Mouse (Mus musculus): ENCODE data around the gene Fibp. TPM values are rescaled to one million over a fixed set of nuclear protein-coding genes. Genes with fewer than 3 reads are reported as not detected.

Gene Fibp
- polyA plus RNA-seq, 1 experiment from 2014 or later: 92.2 TPM

GRCm38 (mm10) chr19:5459019-5459418 is 1.4 kb upstream of the Fibp start:
- no peaks in the 10 kb centered on the region for H3K27me3 ChIP-seq
- no peak for ATAC-seq
- in situ Hi-C loops (cut with MboI; ENCODE audit: low pct_unique_long_range_greater_than_20kb): no loop called here
- DNase-seq (ENCODE audit: low read depth, low spot score): no peak
- CTCF ChIA-PET: interaction anchor here (1.4 to 11.3 kb wide), 3 partner anchors 14 to 27 kb away, joined by 5 to 143 read pairs (median 62); partner anchors contain the start of genes Cfl1 and Mus81
- TF ChIP-seq CTCF (IDR thresholded peaks at IDR 0.05): no peak
- POLR2A ChIA-PET: interaction anchor here (0.7 to 4.1 kb wide), 6 partner anchors 12 to 29 kb away, joined by 3 to 30 read pairs (median 11); partner anchors contain the start of genes Efemp2 and Mus81

DNA sequence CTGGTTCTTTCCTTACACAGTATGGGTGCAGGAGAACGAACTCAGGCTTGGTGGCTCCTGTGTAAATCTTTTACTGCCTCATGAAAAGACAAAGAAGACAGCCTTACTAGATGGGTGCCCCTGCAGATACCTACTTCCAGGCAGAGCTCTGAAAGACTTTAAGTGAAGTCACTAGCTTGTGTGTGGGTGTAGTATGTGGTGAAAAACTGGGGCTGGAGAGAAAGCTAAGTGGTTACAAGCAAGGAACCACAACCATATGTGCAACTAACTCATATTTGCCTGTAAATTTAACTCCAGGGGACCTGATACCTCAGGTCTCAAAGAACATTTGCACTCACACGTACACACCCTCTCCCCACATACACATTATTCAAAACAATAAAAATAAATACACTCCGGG is 519 bp upstream of the Fibp start:
- in situ Hi-C loops (cut with MboI; ENCODE audit: low pct_unique_long_range_greater_than_20kb): no loop called here
- CTCF ChIA-PET: interaction anchor here (0.9 to 11.3 kb wide), 4 partner anchors 15 to 36 kb away, joined by 3 to 143 read pairs (median 32); partner anchors contain the start of genes Cfl1, Drap1 and Mus81
- no peak for TF ChIP-seq CTCF (IDR thresholded peaks at IDR 0.05)

GRCm38 (mm10) chr19:5461411-5461810 is 996 bp downstream of the Fibp start:
- DNase-seq (ENCODE audit: low read depth, low spot score) (no peak), ATAC-seq (no peak)
- POLR2A ChIA-PET: interaction anchor here (0.5 to 4.1 kb wide), 7 partner anchors 14 to 1904 kb away, joined by 3 to 29 read pairs (median 3); partner anchors contain the start of genes Efemp2 and Mus81
- CTCF ChIA-PET: interaction anchor here (6.6 to 11.3 kb wide), 2 partner anchors 24 to 29 kb away, joined by 62 to 143 read pairs; partner anchors contain the start of genes Cfl1 and Mus81
- H3K27me3 ChIP-seq: no peaks in the 10 kb centered on the region
- in situ Hi-C loops (cut with MboI; ENCODE audit: low pct_unique_long_range_greater_than_20kb): no loop called here
- no peak for TF ChIP-seq CTCF (IDR thresholded peaks at IDR 0.05)

More for the DNA sequence above, 519 bp upstream of the Fibp start:
- ATAC-seq (no peak), DNase-seq (ENCODE audit: low read depth, low spot score) (no peak)
- POLR2A ChIA-PET: interaction anchor here (0.7 to 4.1 kb wide), 6 partner anchors 11 to 28 kb away, joined by 3 to 29 read pairs (median 10); partner anchors contain the start of genes Efemp2 and Mus81
- no peaks in the 10 kb centered on the region for H3K27me3 ChIP-seq

DNA sequence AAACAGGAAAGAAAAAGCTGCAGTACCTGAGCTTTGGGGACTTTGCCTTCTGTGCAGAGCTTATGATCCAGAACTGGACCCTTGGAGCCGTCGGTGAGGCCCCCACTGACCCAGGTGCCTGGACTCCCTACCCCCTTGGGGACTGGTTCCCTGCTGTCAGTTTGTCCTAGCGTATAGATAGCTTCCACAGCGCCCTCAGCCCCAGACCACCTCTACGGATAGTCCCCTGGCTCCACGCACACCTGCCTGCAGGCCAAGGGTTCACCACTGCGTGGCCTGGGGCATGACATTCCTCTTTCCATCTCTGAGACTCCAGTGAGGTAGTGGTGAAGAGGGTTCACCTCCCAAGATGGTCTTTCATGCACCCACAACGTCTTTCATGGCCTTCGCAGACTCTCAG is 2.8 kb downstream of the Fibp start:
- ChIA-PET CTCF (interaction anchor here (0.8 to 11.3 kb wide), 12 partner anchors 9 to 125 kb away, joined by 3 to 143 read pairs (median 5); partner anchors contain the start of genes Cfl1 and Mus81), POLR2A (interaction anchor here (0.6 to 4.1 kb wide), 7 partner anchors 12 to 34 kb away, joined by 3 to 29 read pairs (median 4); partner anchors contain the start of genes Cfl1, Efemp2, Fosl1 and Mus81)
- H3K27me3 ChIP-seq: no peaks in the 10 kb centered on the region
- in situ Hi-C loops (cut with MboI; ENCODE audit: low pct_unique_long_range_greater_than_20kb): no loop called here
- no peak for TF ChIP-seq CTCF (IDR thresholded peaks at IDR 0.05)
- ATAC-seq (no peak), DNase-seq (ENCODE audit: low read depth, low spot score) (no peak)

- no peak for TF ChIP-seq CTCF (IDR thresholded peaks at IDR 0.05)
- POLR2A ChIA-PET: interaction anchor here (0.6 to 4.1 kb wide), 10 partner anchors 11 to 180 kb away, joined by 3 to 29 read pairs (median 4); partner anchors contain the start of genes Cfl1, Efemp2, Fosl1 and Mus81
- in situ Hi-C loops (cut with MboI; ENCODE audit: low pct_unique_long_range_greater_than_20kb): no loop called here
- CTCF ChIA-PET: interaction anchor here (0.8 to 11.3 kb wide), 12 partner anchors 8 to 126 kb away, joined by 3 to 143 read pairs (median 5); partner anchors contain the start of genes Cfl1 and Mus81
- no peak for ATAC-seq
- no peak for DNase-seq (ENCODE audit: low read depth, low spot score)
- no peaks in the 10 kb centered on the region for H3K27me3 ChIP-seq
Measured at GRCm38 (mm10) chr19:5463791-5464562, 3.6 kb downstream of the Fibp start.

GRCm38 (mm10) chr19:5465037-5465436 is 4.6 kb downstream of the Fibp start:
- in situ Hi-C loops (cut with MboI; ENCODE audit: low pct_unique_long_range_greater_than_20kb): no loop called here
- CTCF ChIA-PET: interaction anchor here (0.7 to 11.3 kb wide), 5 partner anchors 19 to 64 kb away, joined by 3 to 143 read pairs (median 7); partner anchors contain the start of genes Cfl1 and Mus81
- H3K27me3 ChIP-seq: no peaks in the 10 kb centered on the region
- no peak for TF ChIP-seq CTCF (IDR thresholded peaks at IDR 0.05)
- ATAC-seq (no peak), DNase-seq (ENCODE audit: low read depth, low spot score) (no peak)
- POLR2A ChIA-PET: interaction anchor here (1.0 to 3.2 kb wide), 3 partner anchors 9 to 23 kb away, joined by 3 to 21 read pairs (median 3); partner anchors contain the start of genes Efemp2 and Mus81

DNA sequence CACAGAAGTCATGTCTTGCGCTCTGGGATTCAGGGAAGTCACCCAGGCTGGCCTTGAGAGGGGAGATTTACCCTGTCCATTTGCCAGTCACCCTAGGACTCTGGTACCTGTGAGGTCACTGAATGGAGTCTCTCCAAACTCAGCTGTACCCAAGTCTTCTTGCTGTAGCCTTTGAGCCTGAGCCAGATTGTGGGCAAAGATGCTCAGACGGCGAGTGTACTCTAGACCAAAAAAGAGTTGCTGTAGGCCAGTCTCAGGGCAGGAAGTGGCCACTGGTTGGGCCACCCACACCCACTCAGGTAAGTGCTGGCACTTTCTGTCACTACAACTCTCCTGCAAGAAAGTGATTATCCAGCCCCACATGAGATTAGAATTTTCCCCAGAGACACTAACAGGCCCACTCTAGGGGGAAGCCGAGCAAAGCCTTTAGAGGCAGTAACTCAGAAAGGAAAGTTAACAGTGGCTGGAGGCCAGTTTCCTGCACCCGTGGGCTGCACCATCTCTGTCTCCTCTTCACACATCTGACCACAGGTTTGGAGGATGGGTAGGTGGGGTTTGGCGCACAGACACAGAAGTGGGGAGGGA is 6.6 kb downstream of the Fibp start:
- no peak for ATAC-seq
- DNase-seq (ENCODE audit: low read depth, low spot score): no peak
- no peak for TF ChIP-seq CTCF (IDR thresholded peaks at IDR 0.05)
- CTCF ChIA-PET: interaction anchor here (1.1 to 11.3 kb wide), 2 partner anchors 19 to 62 kb away, joined by 3 to 143 read pairs; partner anchors contain the start of genes Cfl1 and Mus81
- H3K27me3 ChIP-seq: no peaks in the 10 kb centered on the region
- in situ Hi-C loops (cut with MboI; ENCODE audit: low pct_unique_long_range_greater_than_20kb): no loop called here
- POLR2A ChIA-PET: interaction anchor here (1.0 to 1.4 kb wide), 2 partner anchors 8 to 13 kb away, joined by 3 to 4 read pairs; no protein-coding TSS in a partner anchor

- CTCF ChIA-PET: interaction anchor here (11.3 kb wide), 1 partner anchor 17 kb away, joined by 143 read pairs; the partner anchor contains the start of genes Cfl1 and Mus81
- DNase-seq (ENCODE audit: low read depth, low spot score): no peak
- in situ Hi-C loops (cut with MboI; ENCODE audit: low pct_unique_long_range_greater_than_20kb): no loop called here
- no peaks in the 10 kb centered on the region for H3K27me3 ChIP-seq
- ATAC-seq: no peak
- no peak for TF ChIP-seq CTCF (IDR thresholded peaks at IDR 0.05)
- POLR2A ChIA-PET: interaction anchor here (1.0 to 1.4 kb wide), 3 partner anchors 11 to 20 kb away, joined by 3 to 4 read pairs (median 3); partner anchors contain the start of gene Mus81
Measured at GRCm38 (mm10) chr19:5468374-5468773, 8.0 kb downstream of the Fibp start, which contains the start of gene Ctsw. Gene Ctsw (minus strand): TSS chr19:5468507.

GRCm38 (mm10) chr19:5471846-5472245 is 11.4 kb downstream of the Fibp start:
- no peaks in the 10 kb centered on the region for H3K27me3 ChIP-seq
- ATAC-seq (peak; percentile 23), DNase-seq (ENCODE audit: low read depth, low spot score) (no peak)
- TF ChIP-seq CTCF (IDR thresholded peaks at IDR 0.05): no peak
- POLR2A ChIA-PET: interaction anchor here (0.6 to 8.9 kb wide), 5 partner anchors 12 to 108 kb away, joined by 3 to 135 read pairs (median 4); partner anchors contain the start of genes Cfl1, Fibp and Mus81
- CTCF ChIA-PET: interaction anchor here (1.1 to 8.1 kb wide), 4 partner anchors 9 to 39 kb away, joined by 3 to 97 read pairs (median 13); partner anchors contain the start of genes Ccdc85b, Cfl1 and Mus81
- in situ Hi-C loops (cut with MboI; ENCODE audit: low pct_unique_long_range_greater_than_20kb): no loop called here

All from Patski (cell line).